Mouse (Mus musculus) neural tube, embryonic 14.5 days (tissue): ENCODE data around the gene Mthfr. TPM values are rescaled to one million over a fixed set of nuclear protein-coding genes. Genes with fewer than 3 reads are reported as not detected.
"Not testable (repeated sequence)": the region's sequence is repeated elsewhere in the genome, so short reads cannot be mapped to it uniquely, and the experiment has no call there.

ENCODE experiments used
- ATAC-seq: fragments of 200-750 bp; cut with Nextera tagmentation; 2 replicates; pipeline ENCODE4 v1.8.0; 2017; ENCODE audit warnings: low read depth, mild to moderate bottlenecking, moderate TSS enrichment, moderate library complexity
- H3K27ac ChIP-seq: fragments of 300-500 bp; sonication (generic); 2 replicates; pipeline ENCODE4 v1.5.1; 2014; ENCODE audit warnings: low read depth, mild to moderate bottlenecking, control low read depth, low read length, moderate library complexity, mixed read lengths
- H3K27me3 ChIP-seq: fragments of 300-500 bp; sonication (generic); 2 replicates; pipeline ENCODE4 v1.6.1; 2014; ENCODE audit warnings: low read length; ENCODE audit not compliant: control insufficient read depth, insufficient read depth
- H3K36me3 ChIP-seq: fragments of 300-500 bp; sonication (generic); 2 replicates; pipeline ENCODE4 v1.6.1; 2014; ENCODE audit warnings: low read length, mixed read lengths; ENCODE audit not compliant: control insufficient read depth, insufficient read depth
- H3K4me1 ChIP-seq: fragments of 300-500 bp; sonication (generic); 2 replicates; pipeline ENCODE4 v1.6.1; 2014; ENCODE audit warnings: low read length; ENCODE audit not compliant: control insufficient read depth, insufficient read depth
- H3K4me2 ChIP-seq: fragments of 300-500 bp; sonication (generic); 2 replicates; pipeline ENCODE4 v1.6.1; 2014; ENCODE audit warnings: mild to moderate bottlenecking, low read depth, low read length, control low read depth
- H3K4me3 ChIP-seq: fragments of 300-500 bp; sonication (generic); 2 replicates; pipeline ENCODE4 v1.5.1; 2014; ENCODE audit warnings: low read depth, low read length, control low read depth, mixed read lengths
- H3K9ac ChIP-seq: fragments of 300-500 bp; sonication (generic); replicated peaks from 2 replicates; pipeline ENCODE4 v1.6.1; 2014; ENCODE audit warnings: low read depth, mild to moderate bottlenecking, control low read depth, low read length, mixed read lengths
- H3K9me3 ChIP-seq: fragments of 300-500 bp; sonication (generic); 2 replicates; pipeline ENCODE4 v1.6.1; 2016; ENCODE audit warnings: low read length; ENCODE audit not compliant: control insufficient read depth
- WGBS: fragments of 180-500 bp; shearing (Covaris S2); extraction: QIAGEN DNeasy Blood & Tissue Kit; methylation state at CpG from one replicate; pipeline ENCODE4 v1.1.7; 2014; 5-methylcytosine and 5-hydroxymethylcytosine counted together
- polyA plus RNA-seq: library from polyadenylated mRNA; unstranded; fragments of >200 nt; fragmentation: Nextera tagmentation; extraction: Ambion mirVana; gene quantifications from 2 replicates; pipeline ENCODE4 v1.2.1, GENCODE M21; 2014

Mthfr gene
- polyA plus RNA-seq, 1 experiment from 2014 or later: 16.5 TPM

- Histone ChIP-seq H3K27ac (no peak overlapping the region), H3K9me3 (no peaks in the 10 kb centered on the region), H3K4me3 (no peak overlapping the region), H3K27me3 (no peaks in the 10 kb centered on the region), H3K4me1 (peaks cover 23% of the 10 kb centered on the region), H3K4me2 (no peak overlapping the region), H3K9ac (no peak overlapping the region), H3K36me3 (peaks cover 14% of the 10 kb centered on the region; the same call in 1 of the 2 replicates)
- WGBS: 95% methylated on average over 2 of the region's 2 CpGs
- no peak for ATAC-seq
Measured at GRCm38 (mm10) chr4:148044113-148044512, 5.2 kb downstream of the Mthfr start.

GRCm38 (mm10) chr4:148046450-148047031, 7.7 kb downstream of the Mthfr start:
- peaks cover 32% of the 10 kb centered on the region for H3K36me3 ChIP-seq
- H3K9ac ChIP-seq: no peak overlapping the region
- no peak overlapping the region for H3K27ac ChIP-seq
- H3K4me1 ChIP-seq: peaks cover 8% of the 10 kb centered on the region
- no peak overlapping the region for H3K4me2 ChIP-seq
- no peak for ATAC-seq
- WGBS: 74% methylated on average over 4 of the region's 4 CpGs
- H3K9me3 ChIP-seq: no peaks in the 10 kb centered on the region
- H3K4me3 ChIP-seq: no peak overlapping the region
- H3K27me3 ChIP-seq: no peaks in the 10 kb centered on the region

- WGBS: 97% methylated on average over 3 of the region's 3 CpGs
- not testable (repeated sequence) for H3K4me2 ChIP-seq
Measured at GRCm38 (mm10) chr4:148050396-148050914, 11.6 kb downstream of the Mthfr start.

GRCm38 (mm10) chr4:148051046-148051776, 12.3 kb downstream of the Mthfr start:
- ATAC-seq: no peak
- Histone ChIP-seq H3K36me3 (peaks cover 73% of the 10 kb centered on the region), H3K4me2 (no peak overlapping the region), H3K4me1 (no peaks in the 10 kb centered on the region), H3K27me3 (no peaks in the 10 kb centered on the region), H3K9ac (no peak overlapping the region), H3K4me3 (no peak overlapping the region), H3K9me3 (no peaks in the 10 kb centered on the region), H3K27ac (no peak overlapping the region)
- WGBS: 94% methylated on average over 13 of the region's 13 CpGs

More at GRCm38 (mm10) chr4:148050396-148050914, 11.6 kb downstream of the Mthfr start:
- peaks cover 66% of the 10 kb centered on the region for H3K36me3 ChIP-seq
- H3K27ac ChIP-seq, H3K9me3 ChIP-seq, ATAC-seq, H3K27me3 ChIP-seq, H3K4me3 ChIP-seq, H3K9ac ChIP-seq, H3K4me1 ChIP-seq: not testable (repeated sequence)

- H3K27ac ChIP-seq: no peak overlapping the region
- no peaks in the 10 kb centered on the region for H3K9me3 ChIP-seq
- WGBS: 89% methylated on average over 11 of the region's 11 CpGs
- ATAC-seq: no peak
- H3K9ac ChIP-seq: no peak overlapping the region
- H3K4me3 ChIP-seq: no peak overlapping the region
- no peaks in the 10 kb centered on the region for H3K27me3 ChIP-seq
- H3K4me2 ChIP-seq: no peak overlapping the region
- peaks cover 80% of the 10 kb centered on the region for H3K36me3 ChIP-seq
- H3K4me1 ChIP-seq: no peaks in the 10 kb centered on the region
Measured at GRCm38 (mm10) chr4:148051886-148052285, 13.0 kb downstream of the Mthfr start.

- ATAC-seq: no peak
Measured at GRCm38 (mm10) chr4:148052976-148053375, 14.1 kb downstream of the Mthfr start.

GRCm38 (mm10) chr4:148053417-148053920, 14.6 kb downstream of the Mthfr start:
- H3K4me1 ChIP-seq: no peaks in the 10 kb centered on the region
- ATAC-seq: no peak
- WGBS: 93% methylated on average over 12 of the region's 12 CpGs
- no peak overlapping the region for H3K4me3 ChIP-seq
- H3K9me3 ChIP-seq: no peaks in the 10 kb centered on the region
- peaks cover 80% of the 10 kb centered on the region for H3K36me3 ChIP-seq
- H3K4me2 ChIP-seq: no peak overlapping the region
- no peak overlapping the region for H3K27ac ChIP-seq
- H3K27me3 ChIP-seq: no peaks in the 10 kb centered on the region
- H3K9ac ChIP-seq: no peak overlapping the region

More at GRCm38 (mm10) chr4:148052976-148053375, 14.1 kb downstream of the Mthfr start:
- 68% methylated on average over 2 of the region's 2 CpGs for WGBS
- no peak overlapping the region for H3K27ac ChIP-seq
- no peak overlapping the region for H3K4me3 ChIP-seq
- H3K4me2 ChIP-seq: no peak overlapping the region
- no peak overlapping the region for H3K9ac ChIP-seq
- peaks cover 83% of the 10 kb centered on the region for H3K36me3 ChIP-seq
- no peaks in the 10 kb centered on the region for H3K4me1 ChIP-seq
- H3K27me3 ChIP-seq: no peaks in the 10 kb centered on the region
- H3K9me3 ChIP-seq: no peaks in the 10 kb centered on the region

GRCm38 (mm10) chr4:148054961-148055695, 16.3 kb downstream of the Mthfr start:
- H3K36me3 ChIP-seq: peaks cover 72% of the 10 kb centered on the region
- no peaks in the 10 kb centered on the region for H3K27me3 ChIP-seq
- H3K9me3 ChIP-seq: no peaks in the 10 kb centered on the region
- H3K4me1 ChIP-seq: no peaks in the 10 kb centered on the region
- H3K4me3 ChIP-seq: no peak overlapping the region
- no peak overlapping the region for H3K9ac ChIP-seq
- H3K27ac ChIP-seq: no peak overlapping the region
- H3K4me2 ChIP-seq: no peak overlapping the region
- 93% methylated on average over 21 of the region's 21 CpGs for WGBS
- ATAC-seq: no peak
